Mouse (Mus musculus) layer of hippocampus, adult 9-11 months (tissue): ENCODE measurements around the gene Rtn4ip1.
"Not testable (repeated sequence)": the region's sequence is repeated elsewhere in the genome, so short reads cannot be mapped to it uniquely, and the experiment has no call there.

ENCODE experiments used
- DNase-seq: peaks from one replicate; pipeline ENCODE4 v3.0.0; 2022

Rtn4ip1 gene

DNA sequence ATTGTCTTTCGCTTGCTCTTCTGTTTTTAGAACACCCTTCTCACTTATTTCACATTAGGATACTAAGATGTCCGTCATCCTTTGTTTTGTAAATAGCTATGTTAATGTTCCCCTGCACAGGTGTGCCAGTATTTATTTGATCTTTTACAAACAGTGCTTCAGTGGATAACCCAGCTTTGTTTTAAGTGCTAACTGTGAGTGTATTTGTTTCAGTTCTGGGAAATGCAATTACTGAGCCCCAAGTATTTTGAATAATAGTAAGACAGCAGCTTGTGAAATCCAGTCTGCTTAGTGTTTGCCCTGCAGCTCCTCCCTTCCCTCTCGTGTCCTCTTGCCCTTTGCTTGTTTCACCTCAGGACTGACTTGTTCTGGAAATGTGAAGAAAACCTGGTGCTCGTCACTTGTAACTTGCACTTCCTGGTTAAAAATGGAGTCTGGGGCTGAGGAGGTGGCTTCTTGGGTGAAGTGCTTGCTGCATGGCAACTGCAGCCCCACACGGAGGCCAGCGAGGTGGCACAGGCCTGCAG is 37.6 kb downstream of the Rtn4ip1 start:
- no peak for DNase-seq

DNA sequence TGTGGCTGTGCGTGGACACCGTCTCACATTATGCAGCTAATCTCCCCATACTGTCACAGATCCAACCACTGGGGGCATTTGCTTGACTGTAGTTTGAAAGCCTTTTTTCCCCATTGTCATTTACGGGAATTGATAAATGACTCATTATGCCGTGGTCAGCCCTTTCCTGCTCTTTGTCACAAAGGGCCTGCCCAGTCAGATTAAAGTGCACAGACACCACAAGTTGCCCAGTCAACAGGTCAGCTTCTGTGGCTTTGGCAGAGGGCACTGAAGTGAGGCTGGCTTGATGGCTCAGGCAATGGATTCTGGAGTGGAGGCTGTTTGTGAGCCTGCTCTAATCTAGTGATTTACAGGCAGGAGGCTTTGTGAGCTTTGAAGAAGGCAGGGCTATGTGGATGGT is 42.1 kb downstream of the Rtn4ip1 start:
- DNase-seq, result no peak

DNA sequence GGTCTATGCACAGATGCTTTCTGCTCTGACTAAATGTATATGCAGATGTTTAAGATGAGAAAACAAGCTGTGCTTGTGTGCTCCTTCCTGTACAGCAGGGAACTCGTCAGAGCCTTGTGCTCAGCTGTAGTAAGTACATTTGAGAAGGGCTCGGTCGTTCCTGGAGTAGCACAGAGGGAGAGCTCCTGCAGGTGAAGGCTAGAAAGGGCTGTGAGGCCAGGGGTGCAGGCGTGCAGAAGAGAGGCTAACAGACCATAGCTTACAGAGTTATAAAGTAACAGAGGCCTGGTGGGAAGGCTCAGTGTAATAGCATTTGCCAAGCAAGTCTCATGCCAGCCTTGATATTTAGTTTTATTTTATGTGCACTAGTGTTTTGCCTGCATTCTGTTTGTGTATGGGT is 43.8 kb downstream of the Rtn4ip1 start:
- DNase-seq, result no peak

DNA sequence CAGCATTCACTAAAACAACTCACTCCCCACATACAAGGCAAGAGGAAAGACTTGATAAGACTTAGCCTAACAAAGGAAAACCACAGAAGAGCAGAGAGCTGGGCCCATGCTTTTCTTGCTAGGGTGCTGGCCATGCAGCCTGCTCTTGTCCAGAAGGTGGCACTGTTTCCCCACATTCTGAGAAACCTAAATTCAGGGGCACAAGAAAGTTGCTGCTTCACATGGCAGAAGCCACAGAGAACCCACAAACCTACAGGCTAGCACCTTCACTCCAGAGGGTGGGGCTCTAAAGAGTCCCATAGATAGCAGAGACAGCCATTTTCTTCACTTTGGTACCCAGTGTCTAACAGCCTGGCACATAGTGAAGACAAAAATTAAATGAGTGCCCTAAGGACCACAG is 52.3 kb downstream of the Rtn4ip1 start:
- peak; percentile 14 for DNase-seq

DNA sequence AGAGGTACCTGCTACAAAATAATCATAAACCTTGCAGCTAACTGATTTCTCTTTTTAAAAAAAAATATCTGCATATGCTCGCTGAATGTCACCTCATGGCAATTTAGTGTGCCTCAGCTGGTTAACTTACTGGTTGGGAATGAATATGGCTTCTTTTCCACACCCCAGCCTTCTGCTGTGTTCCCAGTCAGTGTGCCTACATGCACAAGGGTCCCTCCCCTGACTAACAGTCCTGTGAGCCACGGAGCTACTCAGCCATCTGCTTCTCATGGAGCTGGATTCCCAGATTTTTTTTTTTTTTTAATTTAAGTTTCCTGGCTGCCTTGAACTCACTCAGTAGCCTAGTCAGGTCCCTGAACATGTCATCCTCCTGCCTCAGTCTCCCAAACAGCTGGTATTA is 63.3 kb downstream of the Rtn4ip1 start:
- peak; percentile 78 for DNase-seq

DNA sequence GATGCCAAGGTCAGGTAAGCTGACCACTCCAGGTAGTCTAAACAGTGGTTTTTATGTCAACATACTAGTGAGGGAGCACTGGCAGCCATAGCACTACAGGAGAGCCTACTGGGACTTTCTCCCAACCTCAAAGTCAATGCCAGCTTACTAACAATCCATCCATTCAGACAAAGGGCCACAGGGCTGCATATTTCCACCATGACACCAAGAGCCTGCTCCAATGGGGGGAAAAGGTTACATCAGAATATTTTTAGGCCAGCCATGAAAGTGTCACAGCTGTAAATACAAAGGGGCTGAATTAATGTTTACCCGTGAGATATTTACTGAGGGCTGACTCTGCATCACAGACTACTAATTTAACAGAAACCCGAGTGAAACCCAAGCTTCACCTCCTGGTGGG is 71.6 kb downstream of the Rtn4ip1 start:
- no peak for DNase-seq

DNA sequence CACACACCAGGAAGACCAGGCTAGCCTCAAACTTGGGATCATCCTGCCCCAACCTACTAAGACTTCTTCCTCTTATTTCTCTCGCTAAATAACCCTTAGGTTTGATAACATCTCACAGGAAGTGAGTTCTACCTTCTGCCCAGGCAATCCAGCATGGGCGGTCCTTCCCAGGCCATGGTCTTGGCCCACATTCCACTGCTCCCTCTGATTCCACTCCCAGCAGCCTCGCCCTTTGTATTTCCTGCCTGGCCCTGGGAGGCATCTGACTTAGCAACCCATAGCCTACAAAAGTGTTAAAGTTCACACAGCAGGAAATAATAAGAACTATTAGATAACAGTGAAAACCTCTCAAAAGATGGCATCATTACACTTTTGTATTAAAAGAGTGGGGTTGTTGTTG is 75.7 kb downstream of the Rtn4ip1 start:
- no peak for DNase-seq

DNA sequence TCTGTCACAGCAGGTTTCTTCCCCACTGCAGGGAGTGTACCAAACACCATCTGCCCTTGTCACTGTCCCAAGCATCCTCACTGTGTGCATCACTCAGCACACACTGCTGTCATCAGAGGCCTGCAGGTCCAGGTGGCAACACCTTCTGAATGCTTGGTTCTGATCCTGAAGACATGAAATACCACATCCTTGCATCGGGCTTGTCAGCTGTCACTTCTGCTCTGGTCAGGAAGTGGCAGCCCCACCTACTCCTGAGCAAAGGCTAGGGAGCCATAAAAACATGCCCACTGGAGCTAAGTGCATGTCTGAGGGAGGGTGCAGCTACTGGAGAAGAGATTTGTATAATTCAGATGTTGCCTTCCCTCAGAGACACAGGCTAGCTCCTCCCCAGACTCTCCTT is 78.5 kb downstream of the Rtn4ip1 start:
- DNase-seq, result no peak

DNA sequence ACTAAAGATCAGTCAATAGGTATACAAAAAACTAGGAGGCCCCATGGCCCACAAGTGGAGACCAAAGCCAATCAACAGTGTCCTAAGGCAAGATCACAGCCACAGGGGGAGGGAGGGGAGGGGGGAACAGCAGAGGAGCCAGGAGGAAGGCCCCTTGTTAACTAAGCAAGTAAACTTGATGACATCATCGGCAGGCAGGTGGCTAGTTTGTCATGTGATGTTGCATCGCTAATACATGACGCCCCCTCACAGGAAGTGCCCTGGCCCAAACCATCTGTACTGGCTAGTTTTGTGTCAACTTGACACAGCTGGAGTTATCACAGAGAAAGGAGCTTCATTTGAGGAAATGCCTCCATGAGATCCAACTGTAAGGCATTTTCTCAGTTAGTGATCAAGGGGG is 79.1 kb downstream of the Rtn4ip1 start:
- DNase-seq, result not testable (repeated sequence)

DNA sequence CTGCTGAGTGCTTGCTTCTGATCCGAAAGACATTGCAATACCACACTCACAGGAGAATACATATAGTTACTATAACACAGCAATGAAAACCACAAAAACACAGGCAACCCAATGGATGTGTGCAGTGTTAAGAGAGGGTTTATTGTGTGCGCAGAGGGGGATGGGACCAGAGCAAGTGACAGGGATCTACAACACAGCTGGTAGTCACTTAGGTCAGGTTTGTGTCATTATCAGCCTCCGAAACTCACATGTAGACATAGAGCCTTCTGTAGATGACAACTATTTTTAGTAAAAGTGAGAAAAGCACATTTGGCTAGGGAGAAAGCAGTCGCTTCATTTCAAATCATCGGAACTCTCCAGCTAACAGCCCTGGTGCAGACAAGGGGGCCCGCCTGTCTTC is 80.9 kb downstream of the Rtn4ip1 start:
- no peak for DNase-seq

DNA sequence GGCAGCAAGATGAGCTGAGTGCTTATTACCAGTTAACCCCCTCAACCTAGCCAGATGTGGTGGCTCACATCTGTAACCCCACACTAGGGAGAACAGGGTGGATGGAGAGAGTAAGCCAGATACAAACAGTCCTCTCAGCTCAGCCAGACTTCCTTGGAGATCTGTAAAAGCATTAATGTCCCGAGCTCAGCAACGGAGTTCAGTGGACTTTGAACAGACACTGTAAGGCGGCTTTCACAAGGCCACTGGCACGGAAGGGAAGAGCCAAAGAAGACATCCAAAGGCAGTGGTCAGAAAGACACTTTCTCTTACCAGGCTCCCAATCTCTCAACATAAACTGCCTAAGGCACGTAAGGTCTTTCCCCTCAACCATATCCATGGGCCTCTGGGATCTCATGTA is 81.6 kb downstream of the Rtn4ip1 start:
- no peak for DNase-seq

DNA sequence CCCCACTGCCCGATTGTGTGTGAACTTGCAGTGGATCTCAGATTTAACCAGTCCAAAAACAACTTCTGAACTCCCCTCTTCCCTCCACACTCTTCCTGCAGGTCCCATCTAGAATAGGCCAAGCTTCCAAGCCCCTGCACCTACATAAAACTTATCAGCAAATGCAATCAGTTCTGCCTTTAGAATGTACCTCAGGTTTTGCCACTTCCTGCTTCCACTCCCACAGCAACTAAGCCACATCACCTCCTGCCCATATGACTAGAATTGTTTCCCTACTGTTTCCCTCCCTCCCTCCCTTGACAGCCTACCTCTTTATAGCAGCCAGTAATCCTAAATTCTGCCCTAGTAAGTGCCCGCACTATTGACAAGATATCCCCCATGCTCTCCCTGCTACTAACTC is 82.3 kb downstream of the Rtn4ip1 start:
- no peak for DNase-seq

DNA sequence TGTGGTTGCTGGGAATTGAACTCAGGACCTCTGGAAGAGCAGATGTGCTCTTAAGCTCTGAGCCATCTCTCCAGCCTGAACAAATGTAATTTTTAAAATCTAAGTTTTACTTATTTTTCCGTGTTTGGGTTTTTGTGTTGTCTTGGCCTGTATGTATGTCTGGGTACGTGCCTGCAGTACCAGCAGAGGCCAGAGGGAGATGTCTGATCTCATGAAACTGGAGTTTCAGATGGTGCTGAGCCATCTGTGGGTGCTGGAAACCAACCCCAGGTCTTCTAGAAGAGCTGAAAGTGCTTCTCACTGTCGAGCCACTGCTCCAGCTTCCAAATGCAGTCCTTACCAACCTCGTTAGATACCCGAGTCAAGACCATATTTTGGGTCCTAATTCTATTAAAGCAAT is 89.7 kb downstream of the Rtn4ip1 start:
- DNase-seq, result no peak

DNA sequence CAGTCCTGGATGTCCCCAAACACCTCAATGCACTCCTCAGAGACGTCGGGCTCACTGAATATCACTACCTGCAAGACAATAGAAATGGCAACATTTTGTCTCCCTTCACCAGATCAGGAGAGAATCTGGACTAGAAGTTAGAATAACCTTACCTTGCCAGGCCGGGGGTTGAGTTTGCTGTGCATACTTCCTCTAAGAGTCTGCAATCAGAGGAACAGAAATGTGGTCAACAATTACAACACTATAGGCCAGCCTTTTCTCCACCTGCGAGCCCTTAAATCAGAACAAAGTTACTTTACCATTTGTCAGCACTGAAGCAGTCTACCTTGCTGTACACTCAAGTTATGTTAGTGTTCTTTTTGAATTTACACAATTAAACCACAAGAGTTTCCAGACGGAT is 90.9 kb downstream of the Rtn4ip1 start:
- DNase-seq, result no peak

DNA sequence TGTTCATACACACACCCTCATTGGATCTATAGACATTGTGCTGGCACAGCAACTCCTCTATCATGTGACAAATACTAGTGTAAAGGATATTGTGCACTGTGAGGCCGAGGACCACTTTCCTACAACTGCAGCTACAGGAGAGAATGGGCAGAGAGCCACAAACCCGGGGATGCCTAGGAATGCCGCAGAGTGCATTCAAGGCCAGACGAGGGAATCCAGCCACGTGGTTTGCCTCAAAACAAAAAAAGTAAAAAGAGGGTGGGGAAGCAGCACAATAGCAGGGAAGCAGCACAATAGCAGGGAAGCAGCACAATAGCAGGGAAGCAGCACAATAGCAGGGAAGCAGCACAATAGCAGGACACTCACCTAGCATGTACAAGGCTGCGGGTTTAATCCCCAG is 91.6 kb downstream of the Rtn4ip1 start:
- no peak for DNase-seq

DNA sequence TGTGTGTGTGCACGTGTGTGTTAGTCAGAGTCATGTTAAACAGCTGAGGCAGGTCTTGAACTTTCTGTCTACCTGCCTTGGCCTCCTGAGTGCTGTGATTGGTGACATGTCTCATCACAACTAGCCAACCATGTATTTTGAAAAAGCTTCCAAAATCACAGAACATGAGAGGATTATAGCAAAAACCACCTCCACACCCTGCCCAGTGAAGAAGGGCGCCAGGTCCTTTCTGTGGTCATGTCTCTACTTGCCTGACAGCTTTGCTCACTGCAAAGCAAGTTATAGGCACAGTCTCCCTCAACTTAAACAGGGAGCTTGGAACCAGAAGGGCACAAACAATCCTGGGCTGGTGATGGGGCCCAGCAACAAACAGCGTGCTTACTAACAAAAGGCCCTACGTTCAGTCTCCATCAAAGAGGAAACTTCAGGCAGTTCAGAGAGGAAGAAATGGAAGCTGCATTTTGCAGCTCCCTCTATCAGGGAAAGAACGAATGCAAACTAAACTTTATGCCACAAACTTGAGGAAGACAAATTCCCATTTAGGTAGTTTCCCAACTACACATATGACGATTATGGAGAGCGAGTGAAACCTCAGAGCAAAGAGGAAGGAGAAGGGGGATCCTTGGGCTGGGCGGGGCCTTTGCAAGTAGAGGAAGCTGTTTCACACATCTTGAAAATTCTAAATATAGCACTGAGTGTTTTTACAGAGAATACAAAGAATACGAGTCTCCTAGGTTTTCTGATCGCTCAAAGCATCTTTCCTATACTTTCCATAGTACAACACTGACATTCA is 94.4 kb downstream of the Rtn4ip1 start:
- no peak for DNase-seq

DNA sequence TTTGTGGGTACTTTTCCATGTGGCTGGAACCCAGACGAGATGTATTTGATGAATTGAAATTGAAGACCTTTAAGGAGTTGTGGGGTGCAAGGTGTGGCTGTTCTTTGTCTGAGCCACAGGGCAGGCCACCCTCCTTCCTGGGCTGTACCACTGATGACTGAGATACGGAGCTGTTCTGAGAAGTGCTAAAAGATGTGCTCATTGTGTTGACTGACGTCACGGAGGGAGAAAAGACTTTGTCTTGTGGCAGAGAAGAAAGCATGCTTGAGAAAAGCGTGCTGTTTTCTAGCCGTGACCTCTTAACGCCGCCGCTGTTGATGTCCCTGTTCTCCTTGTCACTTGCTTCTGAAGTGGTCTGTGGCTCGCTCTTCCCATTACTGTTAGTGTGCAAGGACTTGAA is 95.7 kb downstream of the Rtn4ip1 start:
- DNase-seq, result no peak

DNA sequence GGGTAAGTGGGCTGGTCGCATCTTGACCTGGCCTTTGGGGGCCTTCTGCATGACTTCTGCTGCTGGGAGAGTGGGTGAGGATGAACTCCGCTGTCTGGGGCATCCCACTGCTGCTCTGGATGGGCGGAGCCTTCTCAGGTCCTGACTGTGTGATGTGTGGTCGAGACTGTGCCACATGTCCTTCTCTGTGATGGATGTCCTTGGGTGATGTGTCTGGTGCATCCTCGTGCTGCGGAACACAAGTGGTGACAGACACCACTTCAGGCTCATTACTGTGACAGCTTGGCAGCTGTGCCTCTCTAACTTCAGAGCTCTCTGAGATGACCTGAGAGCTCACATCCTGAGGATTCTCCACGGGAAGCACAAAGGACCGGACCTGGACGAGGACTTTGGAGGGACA is 96.4 kb downstream of the Rtn4ip1 start:
- DNase-seq, result no peak

DNA sequence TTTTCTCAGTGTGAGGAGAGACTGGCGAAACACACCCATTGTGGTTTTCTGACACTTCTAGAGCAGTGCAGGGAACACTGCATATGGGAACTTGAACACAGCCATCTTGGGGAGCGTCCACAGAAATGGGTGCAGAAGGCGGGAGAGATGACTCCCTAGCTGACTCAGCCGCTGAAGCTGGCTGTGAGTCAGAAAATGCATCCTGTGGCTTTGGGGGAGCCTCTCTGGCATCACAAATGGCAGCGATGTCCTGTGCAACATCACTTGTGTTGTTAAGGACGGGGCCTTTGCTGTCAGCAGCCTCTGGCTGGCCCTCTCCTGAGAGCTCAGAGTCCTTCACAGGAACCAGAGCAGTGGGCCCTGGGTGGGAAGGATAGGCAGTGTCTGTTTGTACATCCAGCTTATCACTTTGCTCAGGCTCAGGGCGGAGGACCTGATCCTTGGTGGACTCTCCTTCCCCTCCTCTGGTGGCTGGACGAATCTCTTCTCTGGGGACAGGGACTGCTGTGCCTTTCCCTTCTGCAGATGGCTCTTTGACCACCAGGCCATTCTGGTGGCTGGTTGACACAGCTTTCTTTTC is 97.0 kb downstream of the Rtn4ip1 start:
- peak; percentile 13 for DNase-seq

DNA sequence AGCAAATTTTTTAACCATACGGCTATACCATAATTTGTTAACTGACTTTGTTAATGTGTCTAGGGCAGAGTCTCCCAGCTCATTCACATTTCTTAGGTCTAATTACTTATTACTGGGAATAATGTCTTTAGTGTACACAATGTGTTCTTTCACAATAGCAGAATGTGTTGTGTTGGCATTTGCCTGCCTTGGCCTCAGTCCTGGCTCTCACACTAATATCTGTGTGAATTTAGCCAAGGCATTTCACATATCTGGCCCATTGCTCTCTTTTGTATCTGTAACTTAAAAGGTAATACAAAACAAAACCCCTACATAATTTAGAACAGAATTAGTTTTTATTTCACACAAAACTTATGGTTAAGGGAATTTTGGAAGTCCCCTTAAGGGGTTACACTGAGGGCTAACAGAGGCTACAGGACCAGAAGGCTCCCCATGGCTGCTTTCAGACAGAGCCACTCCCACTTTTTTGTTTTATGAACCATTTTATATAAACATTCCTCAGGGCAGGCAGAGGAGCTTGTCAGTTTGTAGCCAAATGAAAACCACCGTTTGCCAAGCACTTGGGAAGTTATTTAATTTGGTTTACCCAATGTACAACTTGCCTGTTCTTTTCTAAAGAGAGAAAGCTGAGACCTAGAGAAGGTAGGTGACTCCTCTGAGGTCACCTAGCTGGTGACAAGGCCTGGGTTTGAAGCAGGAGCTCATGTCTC is 98.7 kb downstream of the Rtn4ip1 start:
- DNase-seq, result no peak

DNA sequence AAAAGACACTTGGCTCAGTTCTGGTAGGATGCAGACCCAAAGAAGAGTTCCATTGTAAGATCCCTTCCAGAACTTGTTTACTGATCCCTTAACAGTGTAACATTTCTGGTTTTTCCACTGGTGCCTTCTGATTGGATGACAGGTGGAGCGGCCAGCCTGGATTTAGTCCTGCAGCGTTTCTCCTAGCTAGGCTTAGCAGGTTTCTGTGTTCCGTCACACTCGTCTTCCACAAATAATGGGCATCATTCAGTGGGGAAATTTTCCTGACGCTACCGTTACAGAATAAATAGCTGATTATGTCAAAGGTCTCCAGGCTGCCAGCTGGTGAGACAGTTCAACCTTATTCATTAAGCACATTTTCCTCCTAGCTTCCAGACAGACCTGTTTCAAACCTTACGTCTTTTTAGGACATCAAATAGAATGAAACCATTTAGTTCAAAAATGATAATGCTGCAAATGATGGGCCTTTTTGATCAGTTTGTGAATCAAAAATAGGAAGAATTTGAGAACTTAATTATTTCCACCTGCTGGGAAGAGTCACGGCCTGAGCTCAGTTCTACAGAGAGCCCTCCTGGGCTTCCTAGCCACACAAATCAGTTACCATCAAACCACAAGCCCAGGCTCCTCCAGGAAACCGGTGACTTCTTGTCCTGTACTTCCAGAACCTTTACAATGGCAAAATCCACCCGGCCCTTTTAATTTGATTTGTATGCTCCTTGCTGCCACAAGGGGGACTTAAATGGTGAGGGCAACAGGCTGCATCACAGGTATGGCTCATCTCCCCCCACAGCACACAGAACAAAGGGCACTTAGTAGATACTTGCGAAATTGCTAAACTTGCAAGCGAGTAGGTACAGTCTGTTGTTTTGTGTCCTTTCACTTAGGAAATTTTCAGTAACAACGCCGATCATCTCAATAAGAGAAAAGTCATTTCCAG is 100.7 kb downstream of the Rtn4ip1 start:
- DNase-seq, result no peak

DNA sequence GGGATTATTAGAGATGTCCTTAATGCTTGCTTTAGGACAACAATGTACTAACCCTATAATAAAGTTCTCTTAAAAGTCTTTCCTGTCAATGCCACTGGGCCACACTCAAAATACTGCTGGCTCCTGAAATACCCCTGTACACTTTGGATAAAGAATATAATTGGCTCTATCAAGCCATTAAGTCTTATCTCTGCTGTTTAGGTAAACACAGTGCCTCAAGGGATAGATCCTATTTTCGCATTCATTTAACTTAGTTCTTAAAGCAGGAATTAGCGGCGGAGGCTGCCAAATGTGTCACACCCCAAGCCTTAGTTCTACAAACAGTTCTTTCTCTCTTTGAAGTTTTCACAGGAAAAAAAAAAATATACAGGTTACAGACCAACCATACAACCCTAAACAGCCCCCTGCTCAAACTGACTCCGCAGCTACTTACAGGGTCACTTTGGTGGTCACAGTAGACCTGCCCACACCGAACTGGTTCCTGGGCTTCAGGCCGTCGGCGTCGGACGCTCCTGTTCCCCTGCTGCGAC is 101.5 kb downstream of the Rtn4ip1 start:
- no peak for DNase-seq
